In genomic region chr11:29000212-29000611, GRCm38 (mm10) we compare ENCODE assay signal across 20 mouse cellular contexts.
DNase-seq lines count a peak whose midpoint lies in the region; ATAC-seq and TF ChIP-seq lines count a peak whose summit lies in the region.
"Had no signal": no experiment of that assay in that cellular context is flagged by ENCODE, and none has a peak within 500 bp of the region (broad histone marks: within the 10 kb centered on the region; RNA-seq: fewer than 3 reads in every experiment).

No protein-coding gene starts in this region.

- H3K27me3 ChIP-seq in hindbrain, embryonic 15.5 days = no peaks in the 10 kb centered on the region
- no peaks in the 10 kb centered on the region for H3K27me3 ChIP-seq in hindbrain, embryonic 14.5 days (ENCODE audit: control insufficient read depth, insufficient read depth, low read length)
- no peaks in the 10 kb centered on the region for H3K27me3 ChIP-seq in kidney, embryonic 15.5 days
- no peaks in the 10 kb centered on the region for H3K27me3 ChIP-seq in kidney, adult 2 months (replicated peaks; ENCODE audit: control insufficient read depth, insufficient read depth, low read length)
- H3K27me3 ChIP-seq in MEL (ENCODE audit: control insufficient read depth in 1 of 2, insufficient read depth in 2 of 2, low read length in 2 of 2) = no peaks in the 10 kb centered on the region; a peak in 1 of 4 replicates
- H3K27me3 ChIP-seq: forebrain, embryonic 15.5 days; heart, embryonic 15.5 days; Patski had no signal

- H3K36me3 ChIP-seq in hindbrain, embryonic 15.5 days = no peaks in the 10 kb centered on the region
- H3K36me3 ChIP-seq in hindbrain, embryonic 14.5 days (replicated peaks; ENCODE audit: control insufficient read depth, insufficient read depth) = no peaks in the 10 kb centered on the region
- no peaks in the 10 kb centered on the region for H3K36me3 ChIP-seq in kidney, embryonic 15.5 days
- no peaks in the 10 kb centered on the region for H3K36me3 ChIP-seq in kidney, adult 2 months (ENCODE audit: control insufficient read depth, insufficient read depth, low read length)
- H3K36me3 ChIP-seq in MEL (ENCODE audit: control insufficient read depth in 1 of 2, insufficient read depth in 2 of 2, low read length in 2 of 2) = no peaks in the 10 kb centered on the region
- H3K36me3 ChIP-seq: forebrain, embryonic 15.5 days; heart, embryonic 15.5 days had no signal

- 0 out of 2 replicates have a peak, but pooled peaks have one; percentile 61 for ATAC-seq in hindbrain, embryonic 15.5 days (ENCODE audit: low FRiP score, low read depth)
- ATAC-seq in hindbrain, embryonic 14.5 days (ENCODE audit: low FRiP score) = no peak
- ATAC-seq in kidney, embryonic 15.5 days (replicated peaks; ENCODE audit: low FRiP score) = 0 out of 2 replicates have a peak, but pooled peaks have one; percentile 55
- ATAC-seq: activated CD4-positive, CD25-positive, alpha-beta regulatory T cell, adult 4 months; forebrain, embryonic 15.5 days; inflammation-experienced regulatory T-cells, adult 6 months; Patski had no signal

- 82% methylated on average over 2 of the region's 2 CpGs for WGBS in hindbrain, embryonic 15.5 days
- 87% methylated on average over 2 of the region's 2 CpGs for WGBS in hindbrain, embryonic 14.5 days
- 60% methylated on average over 2 of the region's 2 CpGs for WGBS in kidney, embryonic 15.5 days
- 57% methylated on average over 2 of the region's 2 CpGs for WGBS in kidney, adult 2 months

- DNase-seq in hindbrain, embryonic 14.5 days (ENCODE audit: low spot score) = no peak
- DNase-seq in kidney, adult 2 months = no peak
- peak; percentile 0 for DNase-seq in MEL (ENCODE audit: low read depth, low spot score)
- DNase-seq in mesoderm, embryonic 11.5 days (ENCODE audit: low read depth, low spot score) = peak; percentile 1
- DNase-seq in embryo, embryonic 11 days = no peak
- DNase-seq: adrenal gland, postnatal 14 days; cerebellum, adult 11-12 months; cerebellum, adult 9-10 months; cerebellum, postnatal 25 days; gastrocnemius, postnatal 14 days; heart, adult 2 months; heart, postnatal 14 days had no signal

- H3K79me2 ChIP-seq in MEL (ENCODE audit: control insufficient read depth, insufficient read depth, low read length, poor library complexity) = no peaks in the 10 kb centered on the region

- H3K9me3 ChIP-seq in hindbrain, embryonic 15.5 days = no peaks in the 10 kb centered on the region
- H3K9me3 ChIP-seq in hindbrain, embryonic 14.5 days (ENCODE audit: control insufficient read depth, low read length) = no peaks in the 10 kb centered on the region
- no peaks in the 10 kb centered on the region for H3K9me3 ChIP-seq in kidney, embryonic 15.5 days (replicated peaks)
- no peaks in the 10 kb centered on the region for H3K9me3 ChIP-seq in MEL (replicated peaks; ENCODE audit: insufficient read depth, low read length)
- H3K9me3 ChIP-seq: forebrain, embryonic 15.5 days; heart, embryonic 15.5 days had no signal

- no peak overlapping the region for H3K27ac ChIP-seq in hindbrain, embryonic 15.5 days (replicated peaks)
- no peak overlapping the region for H3K27ac ChIP-seq in hindbrain, embryonic 14.5 days
- no peak overlapping the region for H3K27ac ChIP-seq in kidney, embryonic 15.5 days
- no peak overlapping the region for H3K27ac ChIP-seq in kidney, adult 2 months (ENCODE audit: insufficient read depth, low read depth, low read length)
- no peak overlapping the region for H3K27ac ChIP-seq in MEL (ENCODE audit: control insufficient read depth, low read depth, low read length)
- H3K27ac ChIP-seq: forebrain, embryonic 15.5 days; heart, adult 2 months; heart, embryonic 15.5 days had no signal

- no peak overlapping the region for H3K4me2 ChIP-seq in hindbrain, embryonic 15.5 days
- H3K4me2 ChIP-seq in hindbrain, embryonic 14.5 days (replicated peaks) = no peak overlapping the region
- no peak overlapping the region for H3K4me2 ChIP-seq in kidney, embryonic 15.5 days
- H3K4me2 ChIP-seq: forebrain, embryonic 15.5 days; heart, embryonic 11.5 days; heart, embryonic 15.5 days had no signal

- no peak overlapping the region for H3K4me3 ChIP-seq in hindbrain, embryonic 15.5 days
- H3K4me3 ChIP-seq in hindbrain, embryonic 14.5 days (replicated peaks; ENCODE audit: low read length) = no peak overlapping the region
- no peak overlapping the region for H3K4me3 ChIP-seq in kidney, embryonic 15.5 days (replicated peaks)
- no peak overlapping the region for H3K4me3 ChIP-seq in kidney, adult 2 months (ENCODE audit: insufficient read depth, low read depth, low read length)
- no peak overlapping the region for H3K4me3 ChIP-seq in MEL (ENCODE audit: control insufficient read depth in 1 of 2, insufficient read depth in 1 of 2, low read depth in 2 of 2, low read length in 2 of 2)
- H3K4me3 ChIP-seq: forebrain, embryonic 15.5 days; heart, adult 2 months; heart, embryonic 15.5 days had no signal

- no peak overlapping the region for H3K9ac ChIP-seq in hindbrain, embryonic 15.5 days
- H3K9ac ChIP-seq in hindbrain, embryonic 14.5 days = no peak overlapping the region
- H3K9ac ChIP-seq in kidney, embryonic 15.5 days = no peak overlapping the region
- H3K9ac ChIP-seq in MEL (ENCODE audit: control insufficient read depth, low read depth, low read length, poor library complexity, severe bottlenecking) = no peak overlapping the region
- H3K9ac ChIP-seq: forebrain, embryonic 15.5 days; heart, embryonic 15.5 days had no signal

- no peaks in the 10 kb centered on the region for H3K4me1 ChIP-seq in hindbrain, embryonic 15.5 days (replicated peaks)
- H3K4me1 ChIP-seq in hindbrain, embryonic 14.5 days (replicated peaks; ENCODE audit: control insufficient read depth, insufficient read depth, low read length) = no peaks in the 10 kb centered on the region
- peaks cover 15% of the 10 kb centered on the region for H3K4me1 ChIP-seq in kidney, embryonic 15.5 days
- 0 out of 2 replicates have a peak, but pooled peaks cover 3% of the 10 kb centered on the region for H3K4me1 ChIP-seq in kidney, adult 2 months (ENCODE audit: control insufficient read depth, insufficient read depth, low read length)
- no peaks in the 10 kb centered on the region for H3K4me1 ChIP-seq in MEL (ENCODE audit: control insufficient read depth in 1 of 2, insufficient read depth in 2 of 2, low read length in 2 of 2)
- H3K4me1 ChIP-seq: forebrain, embryonic 15.5 days; heart, embryonic 15.5 days had no signal

- no peak for TF ChIP-seq CTCF in kidney, adult 2 months (conservative IDR thresholded peaks at IDR 0.05; ENCODE audit: insufficient read depth, insufficient read length, low read depth, low read length)
- TF ChIP-seq CTCF in MEL (IDR thresholded peaks at IDR 0.05 in 2 of 3, conservative IDR thresholded peaks at IDR 0.05 in 1 of 3; ENCODE audit: control insufficient read depth in 1 of 3, insufficient read depth in 1 of 3, low read depth in 2 of 3, low read length in 3 of 3, poor library complexity in 1 of 3, severe bottlenecking in 1 of 3) = no peak

- no peak for TF ChIP-seq POLR2A in kidney, adult 2 months (IDR thresholded peaks at IDR 0.05; ENCODE audit: low read depth, low read length)
- TF ChIP-seq POLR2A in MEL (IDR thresholded peaks at IDR 0.05; ENCODE audit: control insufficient read depth in 1 of 2, insufficient read depth in 1 of 2, low read depth in 1 of 2, low read length in 2 of 2, poor library complexity in 1 of 2) = no peak

- no peak for TF ChIP-seq RAD21 in MEL (IDR thresholded peaks at IDR 0.05; ENCODE audit: low read depth, low read length)

- TF ChIP-seq EP300 in MEL (IDR thresholded peaks at IDR 0.05; ENCODE audit: low read depth in 1 of 2, low read length in 2 of 2) = no peak

TF ChIP-seq in MEL, 35 proteins besides CTCF, POLR2A, EP300 and RAD21:
- no peak for TF ChIP-seq RCOR1 (IDR thresholded peaks at IDR 0.05; ENCODE audit: low read depth, low read length)
- TF ChIP-seq UBTF (IDR thresholded peaks at IDR 0.05; ENCODE audit: borderline replicate concordance, insufficient read depth, low read depth, low read length) = no peak
- no peak for TF ChIP-seq MAZ (IDR thresholded peaks at IDR 0.05; ENCODE audit: low read depth, low read length)
- TF ChIP-seq ZMIZ1 (IDR thresholded peaks at IDR 0.05; ENCODE audit: low read depth, low read length) = no peak
- TF ChIP-seq TCF12 (IDR thresholded peaks at IDR 0.05; ENCODE audit: low read depth, low read length) = no peak
- TF ChIP-seq USF2 (IDR thresholded peaks at IDR 0.05; ENCODE audit: borderline replicate concordance in 1 of 2, insufficient read depth in 1 of 2, low read depth in 1 of 2, low read length in 2 of 2) = no peak
- no peak for TF ChIP-seq ZC3H11A (IDR thresholded peaks at IDR 0.05; ENCODE audit: low read depth, low read length)
- TF ChIP-seq GABPA (IDR thresholded peaks at IDR 0.05; ENCODE audit: low read depth, low read length) = no peak
- TF ChIP-seq MAFK (IDR thresholded peaks at IDR 0.05; ENCODE audit: borderline replicate concordance, low read depth, low read length) = no peak
- TF ChIP-seq USF1 (IDR thresholded peaks at IDR 0.05; ENCODE audit: low read depth, low read length) = no peak
- no peak for TF ChIP-seq MXI1 (IDR thresholded peaks at IDR 0.05; ENCODE audit: low read depth, low read length)
- TF ChIP-seq NELFE (IDR thresholded peaks at IDR 0.05; ENCODE audit: low read depth, low read length) = no peak
- TF ChIP-seq ZNF384 (IDR thresholded peaks at IDR 0.05; ENCODE audit: low read depth, low read length) = no peak
- no peak for TF ChIP-seq MYB (IDR thresholded peaks at IDR 0.05; ENCODE audit: low read depth, low read length)
- no peak for TF ChIP-seq CHD1 (IDR thresholded peaks at IDR 0.05; ENCODE audit: low read depth, low read length)

Comparison
In these comparisons a context has a peak if more than half of its experiments do, and no peak if none do; other contexts are left out.
1. DNase-seq: peak in MEL (single experiment) and mesoderm, embryonic 11.5 days (single experiment); none in hindbrain, embryonic 14.5 days (single experiment), kidney, adult 2 months (single experiment) and embryo, embryonic 11 days (single experiment).